Mouse (Mus musculus) heart, adult 2 months (tissue): Measurements from ENCODE around the gene Gsk3a. TPM values are rescaled to one million over a fixed set of nuclear protein-coding genes. Genes with fewer than 3 reads are reported as not detected.
A peak's percentile ranks its signal among the peaks of the same experiment; 100 is the strongest.

Source experiments
- DNase-seq, 2 experiments: peaks; one replicate each; pipeline ENCODE4 v3.0.0; 2021
- H3K27ac ChIP-seq: fragments of 200-600 bp; 2 replicates; pipeline ENCODE4 v1.8.1; 2022
- H3K27me3 ChIP-seq: fragments of 200-500 bp; 2 replicates; pipeline ENCODE4 v1.6.1; 2012; ENCODE audit warnings: mild to moderate bottlenecking, low read length, inconsistent platforms, mixed read lengths; ENCODE audit not compliant: control insufficient read depth, insufficient read depth
- H3K36me3 ChIP-seq: fragments of 200-500 bp; 2 replicates; pipeline ENCODE4 v1.6.1; 2012; ENCODE audit warnings: low read length, inconsistent platforms; ENCODE audit not compliant: control insufficient read depth, insufficient read depth
- H3K4me1 ChIP-seq: fragments of 200-500 bp; 2 replicates; pipeline ENCODE4 v1.6.1; 2011; ENCODE audit warnings: low read length; ENCODE audit not compliant: control insufficient read depth, insufficient read depth
- H3K4me3 ChIP-seq: fragments of 200-600 bp; 2 replicates; pipeline ENCODE4 v1.8.1; 2022
- H3K79me2 ChIP-seq: fragments of 200-500 bp; replicated peaks from 2 replicates; pipeline ENCODE4 v1.6.1; 2012; ENCODE audit warnings: mild to moderate bottlenecking, inconsistent platforms, low read length, moderate library complexity, mixed read lengths; ENCODE audit not compliant: control insufficient read depth, insufficient read depth
- H3K9ac ChIP-seq: fragments of 200-500 bp; 2 replicates; pipeline ENCODE4 v1.6.1; 2012; ENCODE audit warnings: low read depth, mild to moderate bottlenecking, control low read depth, inconsistent platforms, low read length, mixed read lengths
- CTCF ChIP-seq: fragments of 200-600 bp; IDR thresholded peaks from 2 replicates; pipeline ENCODE4 v1.8.1; 2022; ENCODE audit warnings: antibody characterized with exemption, mild to moderate bottlenecking, moderate library complexity
- EP300 ChIP-seq: fragments of 200-500 bp; IDR thresholded peaks from 2 replicates; pipeline ENCODE4 v1.6.1; 2011; ENCODE audit warnings: low read depth, low read length, control low read depth; ENCODE audit not compliant: insufficient read depth
- POLR2A ChIP-seq: fragments of 200-500 bp; IDR thresholded peaks from 2 replicates; pipeline ENCODE4 v1.6.1; 2011; ENCODE audit warnings: mild to moderate bottlenecking, low read depth, low read length, control low read depth; ENCODE audit not compliant: insufficient read depth
- WGBS: fragments of 180-500 bp; shearing (Covaris S2); methylation state at CpG from one replicate; pipeline ENCODE4 v1.1.7; 2018; 5-methylcytosine and 5-hydroxymethylcytosine counted together
- intact Hi-C: fragments of 180-260 bp; cut with DNase I; formaldehyde crosslinking; loops from one replicate; pipeline ENCODE4 v1.15.1; 2025
- polyA plus RNA-seq: library from polyadenylated mRNA; depleted of rRNA; stranded (reverse); fragments of >200 nt; gene quantifications from 2 replicates; pipeline ENCODE4 v1.2.3, GENCODE M21; 2012
- total RNA-seq, 2 experiments: library from RNA; stranded (reverse); gene quantifications; 2 replicates each; pipeline ENCODE4 v1.2.3; 2021

Gsk3a gene
- total and polyA plus RNA-seq, 3 experiments = 61.7 to 105 (median 69.4) TPM

DNA sequence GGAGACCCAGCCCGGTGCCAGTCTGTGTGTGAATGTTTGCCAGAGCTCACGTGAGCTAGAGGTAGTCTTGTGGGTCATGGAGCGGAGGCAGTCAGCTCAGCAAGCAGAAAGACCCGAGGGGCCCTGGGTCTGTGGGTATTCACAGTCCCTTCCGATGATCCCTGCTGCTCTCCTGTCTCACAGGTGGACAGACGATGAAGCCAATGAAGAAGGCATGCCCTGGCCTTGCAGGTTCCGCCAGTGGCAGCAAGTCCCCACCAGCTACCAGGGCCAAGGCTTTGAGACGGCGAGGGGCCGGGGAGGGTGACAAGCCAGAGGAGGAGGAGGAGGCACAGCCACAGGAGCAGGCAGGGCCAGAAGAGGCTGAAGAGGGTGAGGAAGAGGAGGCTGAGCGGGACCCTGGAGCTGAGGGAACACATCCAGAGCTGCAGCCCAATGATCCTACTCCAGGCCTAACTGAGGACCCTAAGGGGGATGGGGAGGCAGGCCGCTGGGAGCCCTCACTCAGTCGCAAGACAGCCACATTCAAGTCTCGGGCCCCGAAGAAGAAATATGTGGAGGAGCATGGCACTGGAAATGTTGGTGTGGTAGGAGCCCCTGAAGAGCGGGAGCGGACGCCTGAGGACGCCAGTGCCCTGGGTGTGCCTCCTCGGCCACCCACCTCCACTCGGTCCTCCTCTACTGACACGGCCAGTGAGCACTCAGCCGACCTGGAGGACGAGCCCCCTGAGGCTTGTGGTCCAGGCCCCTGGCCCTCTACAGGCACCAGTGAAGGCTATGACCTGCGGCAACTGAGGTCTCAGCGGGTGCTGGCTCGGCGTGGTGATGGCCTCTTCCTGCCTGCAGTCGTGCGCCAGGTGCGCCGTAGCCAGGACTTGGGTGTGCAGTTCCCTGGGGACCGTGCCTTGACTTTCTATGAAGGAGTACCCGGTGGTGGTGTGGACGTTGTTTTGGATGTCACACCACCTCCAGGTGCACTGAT, 33.3 kb upstream of the Gsk3a start:
- TF ChIP-seq CTCF = no peak
- TF ChIP-seq POLR2A = no peak
- no peak for TF ChIP-seq EP300
- H3K9ac ChIP-seq = no peak overlapping the region
- peak in 1 of 2 experiments; percentile 3 for DNase-seq

GRCm38 (mm10) chr7:25269545-25270271, 32.1 kb upstream of the Gsk3a start:
- Histone ChIP-seq H3K27me3 (no peaks in the 10 kb centered on the region), H3K4me3 (peak overlapping the region; percentile 64), H3K79me2 (peaks cover 14% of the 10 kb centered on the region), H3K36me3 (no peaks in the 10 kb centered on the region), H3K4me1 (peaks cover 12% of the 10 kb centered on the region), H3K9ac (peak overlapping the region; percentile 13), H3K27ac (peak overlapping the region; percentile 93)
- intact Hi-C loops = no loop called here
- no peak for TF ChIP-seq CTCF
- TF ChIP-seq POLR2A = peak; percentile 15; the same call in 1 of the 2 replicates
- peak; percentile 37 to 45 for DNase-seq
- 61% methylated on average over 8 of the region's 8 CpGs for WGBS

More for the DNA sequence above, 33.3 kb upstream of the Gsk3a start:
- Histone ChIP-seq H3K36me3 (no peaks in the 10 kb centered on the region; the same call in 1 of the 2 replicates), H3K4me1 (peaks cover 12% of the 10 kb centered on the region), H3K27ac (no peak overlapping the region), H3K27me3 (no peaks in the 10 kb centered on the region), H3K79me2 (peaks cover 14% of the 10 kb centered on the region), H3K4me3 (no peak overlapping the region)
- intact Hi-C loops = no loop called here
- WGBS = 87% methylated on average over 35 of the region's 35 CpGs

DNA sequence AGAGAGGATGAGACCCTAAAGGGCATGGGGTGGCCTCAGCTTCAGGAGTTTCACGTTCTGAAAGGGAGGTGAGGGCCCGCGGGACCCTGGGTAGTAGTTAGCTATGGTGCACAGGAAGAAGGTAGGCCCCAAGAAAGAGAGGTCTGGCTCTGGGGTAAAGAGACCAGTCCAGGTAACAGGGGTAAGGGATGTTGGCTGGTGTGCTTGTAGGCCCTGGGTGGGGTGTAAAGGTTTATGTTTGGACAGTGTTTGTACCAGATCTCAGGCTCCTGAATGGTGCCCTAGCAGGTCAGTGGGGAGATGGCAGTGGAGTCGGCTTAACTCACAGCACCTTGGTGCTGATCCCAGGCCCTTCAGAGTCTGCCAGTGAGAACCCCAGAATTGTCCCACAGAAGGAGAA, 31.4 kb upstream of the Gsk3a start:
- Histone ChIP-seq H3K27ac (peak overlapping the region; percentile 93), H3K27me3 (no peaks in the 10 kb centered on the region), H3K36me3 (no peaks in the 10 kb centered on the region), H3K4me1 (peaks cover 10% of the 10 kb centered on the region), H3K79me2 (peaks cover 13% of the 10 kb centered on the region), H3K9ac (peak overlapping the region; percentile 86), H3K4me3 (peak overlapping the region; percentile 64)
- TF ChIP-seq POLR2A (no peak), EP300 (no peak), CTCF (no peak)
- intact Hi-C loops = no loop called here
- WGBS = 13% methylated on average over 4 of the region's 4 CpGs
- DNase-seq = peak; percentile 26 to 46

DNA sequence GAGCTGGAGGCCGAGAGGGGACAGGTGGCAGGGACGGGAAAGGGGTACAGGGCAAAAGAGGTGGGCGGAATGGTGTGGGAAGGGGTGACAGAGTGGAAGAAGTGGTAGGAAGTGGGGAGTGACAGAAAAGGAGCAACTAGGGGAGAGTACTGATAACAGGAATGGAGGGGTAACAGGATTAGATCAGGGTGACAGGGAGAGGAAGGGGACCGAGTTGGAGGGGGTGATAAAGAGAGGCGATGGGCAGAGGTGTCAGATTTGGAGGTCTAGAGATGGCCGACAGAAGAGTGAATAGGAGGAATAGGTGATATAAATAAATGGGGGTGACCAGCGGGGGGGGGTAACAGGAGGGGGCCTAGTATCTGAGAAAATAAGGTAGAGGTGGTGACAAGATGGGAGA, 30.9 kb upstream of the Gsk3a start:
- no peaks in the 10 kb centered on the region for H3K27me3 ChIP-seq
- H3K9ac ChIP-seq = peak overlapping the region; percentile 86
- H3K36me3 ChIP-seq = no peaks in the 10 kb centered on the region
- WGBS = 1% methylated on average over 7 of the region's 7 CpGs
- H3K4me1 ChIP-seq = peaks cover 10% of the 10 kb centered on the region
- TF ChIP-seq EP300 (no peak), CTCF (no peak), POLR2A (no peak)
- intact Hi-C loops = no loop called here
- H3K79me2 ChIP-seq = peaks cover 11% of the 10 kb centered on the region
- peak overlapping the region; percentile 64 for H3K4me3 ChIP-seq
- peak overlapping the region; percentile 93 for H3K27ac ChIP-seq
- no peak for DNase-seq

- WGBS = under 1% methylated on average over 33 of the region's 33 CpGs
- peak; percentile 97 to 100 for DNase-seq
- Histone ChIP-seq H3K27me3 (no peaks in the 10 kb centered on the region), H3K9ac (peak overlapping the region; percentile 86), H3K4me1 (peaks cover 10% of the 10 kb centered on the region), H3K27ac (peak overlapping the region; percentile 100), H3K79me2 (peaks cover 7% of the 10 kb centered on the region), H3K4me3 (peak overlapping the region; percentile 94), H3K36me3 (no peaks in the 10 kb centered on the region)
- intact Hi-C loops = no loop called here
- TF ChIP-seq EP300 = 0 out of 2 replicates have a peak, but pooled peaks have one; percentile 6
- TF ChIP-seq CTCF = no peak
- TF ChIP-seq POLR2A = no peak
Observed at GRCm38 (mm10) chr7:25267751-25268463, 30.3 kb upstream of the Gsk3a start.
